Mouse (Mus musculus): ENCODE results near the gene Tbcel.

GRCm38 (mm10) chr9:42504559-42504958, 3.0 kb downstream of the Tbcel start:
- TF ChIP-seq CTCF (IDR thresholded peaks at IDR 0.05; ENCODE audit: low read depth) (no peak), EP300 (IDR thresholded peaks at IDR 0.05; ENCODE audit: low read depth) (no peak)

Measured in liver, postnatal 0 days (tissue).